Mouse (Mus musculus): ENCODE measurements around the gene Trp53bp2. TPM values are rescaled to one million over a fixed set of nuclear protein-coding genes. Genes with fewer than 3 reads are reported as not detected.

The Trp53bp2 gene
- polyA plus RNA-seq, 1 experiment: 9.8 TPM

DNA sequence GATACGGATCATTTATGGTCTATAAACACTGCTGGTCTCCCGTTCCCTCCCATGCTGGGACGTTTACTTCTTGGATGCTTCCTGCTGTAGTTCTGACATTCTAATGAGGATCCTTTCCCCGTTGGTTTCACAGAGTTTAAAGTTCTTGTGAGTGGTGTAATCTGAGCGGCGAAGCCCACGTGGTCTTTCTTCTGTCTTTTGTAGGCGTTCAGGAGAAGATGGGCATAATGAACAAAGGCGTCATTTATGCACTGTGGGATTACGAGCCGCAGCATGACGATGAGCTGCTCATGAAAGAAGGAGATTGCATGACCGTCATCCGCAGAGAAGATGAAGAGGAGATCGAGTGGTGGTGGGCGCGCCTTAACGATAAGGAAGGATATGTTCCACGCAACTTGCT, 49.6 kb downstream of the Trp53bp2 start:
- no peak for DNase-seq (ENCODE audit: low read depth, low spot score)
- 60% methylated on average over 19 of the region's 19 CpGs for WGBS

DNA sequence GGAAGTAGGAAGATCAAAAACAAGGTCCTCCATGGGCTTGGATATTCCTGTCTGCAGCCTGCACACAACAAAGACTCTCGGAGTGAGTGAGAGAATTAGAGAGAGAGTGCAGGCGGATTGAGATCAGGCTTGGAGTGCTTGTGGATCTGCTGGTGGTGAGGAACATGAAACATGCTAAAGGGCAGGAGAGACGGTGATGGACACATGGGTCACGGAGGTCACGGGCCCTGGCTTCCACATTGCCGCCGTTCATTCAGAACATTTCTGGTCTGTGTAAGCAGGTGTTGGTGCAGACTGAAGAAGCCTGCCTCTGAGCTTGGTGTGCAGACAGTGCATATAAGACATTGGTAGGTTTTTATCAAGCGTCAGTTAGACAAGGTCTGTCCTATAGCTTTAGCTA, 50.5 kb downstream of the Trp53bp2 start:
- WGBS: 92% methylated on average over 8 of the region's 8 CpGs
- DNase-seq (ENCODE audit: low read depth, low spot score): no peak

DNA sequence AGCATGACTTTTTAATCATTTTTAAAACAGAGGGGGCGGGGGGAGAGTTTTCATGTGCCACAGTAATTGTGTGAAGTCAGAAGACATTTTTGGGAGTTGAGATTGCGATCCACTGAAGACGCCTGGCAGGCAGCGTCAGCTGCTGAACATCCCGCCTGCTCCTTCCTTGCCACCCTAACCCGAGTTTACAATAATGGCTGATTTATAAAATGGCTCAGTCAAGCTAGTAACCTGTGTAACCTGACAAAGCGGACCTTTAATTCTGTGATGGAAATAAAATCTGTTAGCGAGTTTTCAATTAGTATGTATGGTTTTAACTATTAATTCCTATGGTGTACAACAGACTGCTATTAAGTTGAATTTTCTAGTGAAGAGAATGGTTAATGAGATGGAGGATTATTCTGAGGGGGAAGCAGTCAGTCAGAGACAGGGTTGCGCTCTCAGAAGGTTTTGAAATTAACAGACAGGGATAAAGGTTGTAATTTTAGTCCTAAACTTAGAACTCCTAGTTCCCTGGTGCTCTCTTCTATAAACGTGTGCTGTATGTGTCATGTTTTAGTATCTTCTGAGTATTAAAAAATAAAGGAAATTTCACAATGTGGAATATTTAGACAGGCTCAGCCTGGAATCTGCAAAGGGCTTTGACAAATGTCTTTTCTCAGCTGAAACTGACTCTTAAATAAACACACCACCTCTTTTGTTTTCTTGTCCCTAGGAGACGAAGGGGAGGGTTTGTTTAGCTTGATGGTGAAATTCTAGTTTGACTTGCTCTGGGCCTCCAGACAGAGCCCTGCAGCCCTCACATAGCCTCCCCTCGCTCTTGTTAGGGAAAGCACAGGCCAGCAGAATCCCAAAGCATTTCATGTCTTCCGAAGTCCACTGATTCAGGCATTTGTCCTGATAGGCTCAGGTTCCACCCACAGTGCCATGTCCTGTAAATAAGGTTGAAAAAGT, 51.6 kb downstream of the Trp53bp2 start:
- no peak for DNase-seq (ENCODE audit: low read depth, low spot score)
- 57% methylated on average over 13 of the region's 13 CpGs for WGBS

DNA sequence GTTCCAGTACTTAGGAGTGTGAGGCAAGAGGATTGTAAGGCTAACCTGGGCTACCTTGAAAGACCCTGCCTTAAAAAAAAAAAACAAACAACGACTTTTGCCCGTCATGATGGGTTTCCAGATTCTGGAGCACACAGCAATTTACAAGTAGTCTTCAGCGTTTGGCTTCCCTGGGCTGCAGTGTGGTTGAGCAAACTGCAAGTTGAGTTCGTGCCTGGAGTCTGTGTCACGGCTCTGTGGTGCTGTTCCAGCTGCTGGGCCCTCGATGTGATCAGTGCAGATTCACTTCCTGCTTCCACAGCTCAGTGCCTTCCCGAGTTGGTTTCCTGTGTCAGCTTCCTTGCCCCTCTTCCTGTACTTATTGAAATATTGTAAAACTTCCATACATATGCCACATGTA, 52.3 kb downstream of the Trp53bp2 start:
- 6% methylated on average over 7 of the region's 7 CpGs for WGBS
- no peak for DNase-seq (ENCODE audit: low read depth, low spot score)

DNA sequence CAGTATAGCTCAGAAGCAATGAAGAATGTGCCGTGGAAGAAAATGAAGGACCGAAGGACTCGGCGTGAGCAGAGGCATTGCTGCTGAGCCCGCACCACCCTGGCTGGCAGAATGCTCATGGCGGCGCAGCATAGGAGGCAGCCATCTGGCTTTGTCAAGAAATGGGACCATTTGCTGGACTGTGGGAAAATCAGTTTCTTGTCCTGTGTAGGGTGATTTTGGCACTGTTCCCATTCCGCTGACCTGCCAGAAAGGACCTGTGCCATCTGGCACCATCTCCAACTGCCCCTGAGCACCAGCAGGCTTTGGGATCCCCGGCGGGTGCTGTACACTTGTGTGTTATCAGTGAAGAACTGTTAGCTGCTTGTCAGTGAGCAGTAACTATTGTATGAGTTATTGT, 52.8 kb downstream of the Trp53bp2 start:
- WGBS: 71% methylated on average over 10 of the region's 10 CpGs
- no peak for DNase-seq (ENCODE audit: low read depth, low spot score)

DNA sequence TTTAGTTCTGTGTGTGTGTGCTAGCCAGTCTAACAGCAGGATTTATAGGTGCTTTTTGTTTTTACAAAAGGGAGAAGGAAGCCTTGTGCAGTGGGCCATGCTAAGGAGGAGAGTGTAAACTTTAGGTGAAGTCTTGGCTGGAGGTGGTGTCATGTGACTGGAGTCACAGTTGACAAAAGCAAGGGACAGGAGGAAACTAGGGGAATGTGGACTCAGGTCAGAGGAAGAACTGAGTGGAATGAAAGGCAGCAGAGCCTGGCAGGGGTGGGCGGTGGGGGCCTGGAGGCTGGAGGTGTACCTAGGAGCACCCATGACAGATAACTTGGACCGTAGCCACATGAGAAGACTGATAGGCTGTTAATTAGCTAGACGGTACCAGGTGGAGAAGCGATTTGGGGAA, 56.3 kb downstream of the Trp53bp2 start:
- no peak for DNase-seq (ENCODE audit: low read depth, low spot score)

DNA sequence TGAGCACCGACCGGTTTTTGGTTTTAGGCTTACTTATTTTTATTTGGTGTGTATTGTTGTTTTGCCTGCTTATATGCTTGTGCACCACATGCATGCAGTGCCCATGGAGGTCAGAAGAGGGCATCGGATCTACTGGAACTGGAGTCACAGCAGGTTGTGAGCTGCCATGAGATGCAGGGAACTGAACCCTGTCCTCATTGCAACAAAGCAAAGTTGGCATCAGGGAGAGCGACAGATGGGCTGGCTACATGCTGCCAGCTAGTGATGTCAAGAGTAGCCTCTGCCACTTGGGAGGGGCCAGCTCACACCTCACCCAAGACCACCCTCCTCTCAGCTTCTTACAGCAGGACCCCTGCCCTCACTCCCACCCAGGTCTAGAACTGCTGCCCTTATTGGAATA, 57.0 kb downstream of the Trp53bp2 start:
- 87% methylated on average over 4 of the region's 4 CpGs for WGBS
- no peak for DNase-seq (ENCODE audit: low read depth, low spot score)

More for the DNA sequence above, 56.3 kb downstream of the Trp53bp2 start:
- WGBS: 35% methylated on average over 4 of the region's 4 CpGs

DNA sequence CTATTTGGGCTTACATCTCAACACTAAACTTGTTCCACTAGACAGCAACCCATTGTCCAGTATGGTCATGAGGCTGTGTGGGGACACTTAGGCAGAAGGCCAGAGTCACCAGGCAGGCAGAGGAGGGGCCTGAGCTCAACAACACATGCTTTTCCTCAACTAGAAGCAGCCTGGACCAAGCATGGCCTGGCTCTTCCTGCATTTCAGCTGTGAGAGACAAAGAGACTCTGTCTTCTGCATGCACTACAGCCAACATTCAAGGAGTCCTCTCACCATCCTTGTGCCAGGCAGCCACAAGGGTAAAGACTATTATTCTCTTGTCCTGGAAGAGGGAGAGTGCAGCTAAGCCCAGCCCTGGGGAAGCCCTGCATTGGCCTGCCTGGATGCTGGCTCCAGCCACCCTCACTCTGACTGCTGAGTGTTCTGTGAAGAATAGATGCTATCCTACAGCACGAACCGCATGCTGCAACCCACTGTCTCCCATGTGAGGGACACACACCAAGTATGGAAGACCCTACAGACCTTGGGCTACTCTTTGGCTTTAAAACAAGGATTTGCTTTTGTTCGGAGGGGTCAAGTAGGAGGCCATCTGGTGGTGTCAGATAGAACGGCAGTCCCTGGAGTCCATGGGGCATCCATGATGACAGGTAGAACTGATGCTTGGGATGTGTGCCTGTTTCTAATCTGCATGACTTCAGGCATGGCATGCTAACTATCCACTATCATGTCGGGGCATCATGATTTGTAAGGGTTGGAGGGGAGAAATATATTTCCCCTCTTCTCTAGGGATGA, 66.2 kb downstream of the Trp53bp2 start:
- DNase-seq (ENCODE audit: low read depth, low spot score): no peak
- 83% methylated on average over 5 of the region's 5 CpGs for WGBS

DNA sequence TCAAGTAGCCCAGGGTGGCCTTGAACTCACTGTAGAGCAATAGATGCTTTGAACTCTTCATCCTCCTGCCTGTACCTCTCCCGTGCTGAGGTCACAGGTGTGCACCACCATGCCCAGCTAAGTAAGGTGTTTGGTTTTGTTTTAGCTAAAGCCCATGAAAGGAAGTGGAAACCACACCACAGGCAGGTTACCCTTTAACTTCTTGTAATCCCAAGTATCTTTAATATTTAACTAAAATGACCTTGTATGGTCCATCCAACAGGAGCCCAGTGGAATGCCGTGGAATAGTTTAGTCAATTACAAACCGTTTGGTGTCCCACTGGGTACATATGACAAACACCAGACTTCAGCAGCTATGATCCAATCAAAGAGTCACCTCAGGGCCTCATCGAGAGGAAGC, 70.0 kb downstream of the Trp53bp2 start:
- DNase-seq (ENCODE audit: low read depth, low spot score): no peak
- WGBS: 27% methylated on average over 4 of the region's 4 CpGs

DNA sequence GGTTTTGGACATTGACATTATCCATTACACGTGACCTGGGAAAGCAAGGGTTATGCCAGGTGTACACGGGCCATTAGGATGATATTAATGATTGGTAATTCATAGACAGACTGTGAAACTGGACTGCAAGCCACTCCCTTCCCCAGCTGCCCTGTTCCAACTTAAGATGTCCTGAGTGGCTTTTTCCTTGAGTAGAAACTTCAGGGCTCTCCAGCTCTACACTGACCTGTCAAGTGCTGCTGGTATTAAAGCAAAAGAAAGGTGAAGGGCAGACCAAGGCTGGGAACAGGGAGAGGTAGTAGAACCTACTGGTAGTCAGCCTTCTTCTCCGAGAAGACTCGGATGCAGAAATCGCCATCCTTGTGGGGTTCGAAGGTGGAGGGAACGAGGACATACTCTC, 72.2 kb downstream of the Trp53bp2 start:
- no peak for DNase-seq (ENCODE audit: low read depth, low spot score)
- WGBS: 96% methylated on average over 7 of the region's 7 CpGs

DNA sequence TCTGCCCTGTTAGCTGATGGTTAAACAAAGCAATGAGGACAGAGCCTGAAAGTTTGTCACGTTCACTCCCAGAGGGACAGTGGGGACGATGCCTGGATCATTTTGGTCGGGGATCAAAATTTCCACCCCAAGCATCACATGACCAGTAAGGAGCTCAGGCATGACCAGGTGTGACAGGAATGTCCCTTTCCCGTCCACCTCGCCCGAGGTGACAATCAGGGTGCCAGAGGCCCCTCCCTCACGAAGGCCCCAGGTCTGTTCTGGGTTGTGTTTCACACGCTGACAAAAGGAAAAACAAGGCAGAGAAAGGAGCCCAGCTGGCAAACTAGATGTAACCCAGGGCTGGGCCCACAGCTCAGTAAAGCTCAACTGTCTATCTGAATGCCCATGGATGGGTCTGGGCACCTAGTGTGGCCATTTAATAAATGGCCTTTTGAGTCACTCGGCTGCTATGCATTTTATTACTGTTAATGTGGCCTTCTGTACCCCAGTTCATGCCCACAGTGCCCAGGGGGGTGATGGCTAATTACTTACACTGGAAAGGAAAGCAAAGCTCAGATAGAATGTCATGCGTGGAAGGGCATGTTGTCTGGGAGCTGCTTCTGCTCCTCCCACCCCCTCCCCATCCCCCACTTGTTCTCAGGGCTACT, 72.8 kb downstream of the Trp53bp2 start:
- WGBS: 87% methylated on average over 10 of the region's 10 CpGs
- DNase-seq (ENCODE audit: low read depth, low spot score): no peak

DNA sequence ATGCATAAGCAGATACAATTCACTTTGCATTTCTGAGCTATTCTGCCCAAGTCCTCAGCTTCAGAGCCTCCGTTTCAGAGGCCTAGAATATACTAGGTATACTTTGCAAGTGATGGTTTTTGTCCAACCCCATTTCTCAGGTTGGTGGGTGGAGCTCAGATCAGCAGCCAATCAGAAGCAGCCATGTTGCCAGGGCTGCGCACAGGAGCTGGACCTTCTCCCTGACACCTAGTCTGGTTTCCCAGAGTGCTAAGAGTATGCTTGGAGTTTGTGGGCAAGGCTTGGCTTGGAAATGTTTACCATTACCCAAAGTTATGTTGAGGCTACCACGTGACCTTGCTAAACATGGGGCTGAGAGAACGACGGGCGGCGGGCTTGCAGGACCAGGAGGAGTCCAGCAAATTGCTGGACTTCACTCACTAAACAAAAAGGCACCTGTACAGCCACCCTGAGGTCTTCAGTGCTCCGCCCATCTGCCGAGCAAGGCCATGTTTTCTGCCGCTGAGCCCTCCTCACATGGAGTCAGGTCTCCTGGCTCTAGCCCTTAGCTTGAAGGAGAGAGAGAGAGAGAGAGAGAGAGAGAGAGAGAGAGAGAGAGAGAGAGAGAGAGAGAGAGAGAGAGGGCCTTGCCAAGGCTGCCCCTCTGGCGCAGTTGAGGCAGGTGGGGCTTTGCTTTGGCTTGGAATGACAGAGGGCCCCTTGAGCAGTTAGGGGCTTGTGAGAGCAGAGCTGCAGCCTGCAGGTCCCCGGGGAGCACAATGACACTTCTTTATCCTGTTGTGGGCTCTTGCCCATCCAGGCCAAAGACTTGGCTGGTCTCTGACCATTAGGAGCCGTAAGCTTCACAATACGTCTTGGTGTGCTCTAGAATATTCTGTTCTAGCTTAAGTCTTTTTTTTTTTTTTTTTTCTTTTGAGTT, 74.3 kb downstream of the Trp53bp2 start:
- no peak for DNase-seq (ENCODE audit: low read depth, low spot score)
- WGBS: 89% methylated on average over 14 of the region's 14 CpGs

DNA sequence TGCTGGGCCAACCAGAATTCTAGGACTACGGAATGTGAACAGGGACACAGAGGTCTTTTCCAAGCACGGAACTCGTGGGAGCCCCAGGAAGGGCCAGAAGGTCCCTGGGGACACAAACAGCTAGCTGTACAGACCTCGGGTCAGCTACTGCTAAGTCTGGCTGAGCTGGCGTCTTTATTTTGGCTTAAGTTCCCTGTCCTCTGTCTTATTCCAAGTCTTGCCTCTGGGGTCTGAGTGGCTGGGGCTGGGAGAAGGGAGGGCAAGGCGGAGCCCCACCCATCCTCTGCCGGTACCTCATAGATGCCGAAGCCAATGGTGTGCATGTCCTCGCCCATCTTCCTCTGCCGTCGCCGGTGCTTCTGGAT, 74.9 kb downstream of the Trp53bp2 start:
- no peak for DNase-seq (ENCODE audit: low read depth, low spot score)
- WGBS: 86% methylated on average over 12 of the region's 12 CpGs

DNA sequence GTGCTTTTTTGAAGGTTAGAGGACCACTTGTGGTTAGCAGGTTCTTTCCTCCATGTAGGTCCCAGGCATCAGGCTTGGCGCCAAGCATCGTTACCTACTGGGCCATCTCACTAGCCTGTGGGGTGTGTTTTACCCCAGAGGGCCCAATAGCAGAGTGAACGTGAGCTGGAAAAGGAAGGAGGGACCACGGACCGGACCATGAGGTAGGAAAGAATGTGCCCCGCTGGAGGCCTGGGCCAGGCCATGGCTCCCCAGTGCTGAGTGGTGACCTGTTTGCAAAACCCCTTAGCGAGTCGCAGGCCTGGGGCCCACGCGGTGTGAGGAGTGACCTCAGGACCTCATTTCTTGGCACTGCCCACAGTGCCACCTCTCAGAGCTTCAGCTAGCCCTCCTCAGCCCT, 79.5 kb downstream of the Trp53bp2 start:
- DNase-seq (ENCODE audit: low read depth, low spot score): no peak
- 93% methylated on average over 10 of the region's 10 CpGs for WGBS

DNA sequence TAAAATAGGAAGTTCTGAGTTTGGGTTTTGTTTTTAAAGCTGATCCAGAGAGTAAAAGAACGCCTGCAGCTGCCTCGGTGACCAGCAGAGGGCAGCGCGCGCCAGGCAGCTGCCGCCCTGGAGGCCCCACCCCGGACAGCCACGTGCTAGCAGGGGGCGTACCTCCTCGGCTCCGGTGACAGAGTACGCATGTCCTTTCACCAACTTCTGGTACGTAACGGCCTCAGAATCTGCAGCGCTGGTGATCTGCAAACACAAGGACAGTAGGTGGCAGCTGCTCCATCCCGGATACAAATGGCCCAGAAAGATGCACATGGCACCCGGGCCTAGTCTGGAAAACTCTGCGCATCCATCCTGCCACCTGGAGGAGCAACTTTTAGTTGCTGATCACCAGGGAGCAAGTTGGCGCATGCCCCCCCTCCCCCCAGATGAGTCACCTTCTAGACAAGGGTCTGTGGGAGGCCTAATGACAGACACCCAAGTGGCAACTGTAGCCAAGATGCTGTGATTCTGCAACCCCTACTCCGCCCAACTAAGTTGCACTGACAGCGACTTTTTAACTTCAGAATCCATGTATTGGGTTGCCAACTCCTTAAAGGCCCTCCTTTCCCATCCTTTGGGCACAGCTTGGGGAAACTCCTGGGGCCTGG, 81.0 kb downstream of the Trp53bp2 start:
- no peak for DNase-seq (ENCODE audit: low read depth, low spot score)
- 10% methylated on average over 21 of the region's 21 CpGs for WGBS

DNA sequence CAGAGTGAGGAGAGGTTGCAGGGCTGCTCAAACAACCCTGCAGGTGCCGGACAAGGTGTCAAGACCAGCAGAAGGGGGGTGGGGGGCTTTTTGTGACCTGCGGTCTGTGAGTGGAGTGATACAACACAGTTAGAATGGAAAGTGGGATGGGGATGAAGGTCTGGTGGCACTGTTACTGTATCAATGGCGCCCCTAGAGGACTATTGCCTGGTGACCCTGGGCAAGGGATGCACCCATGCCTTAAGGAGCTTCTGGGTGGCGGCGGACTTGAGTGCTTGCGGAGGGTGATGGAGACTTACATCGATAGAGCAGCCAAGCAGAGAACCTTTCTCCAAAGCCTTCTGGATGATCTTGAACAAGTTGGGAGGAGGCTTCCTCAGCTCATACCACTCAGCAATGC, 81.6 kb downstream of the Trp53bp2 start:
- DNase-seq (ENCODE audit: low read depth, low spot score): no peak
- WGBS: 83% methylated on average over 7 of the region's 7 CpGs

DNA sequence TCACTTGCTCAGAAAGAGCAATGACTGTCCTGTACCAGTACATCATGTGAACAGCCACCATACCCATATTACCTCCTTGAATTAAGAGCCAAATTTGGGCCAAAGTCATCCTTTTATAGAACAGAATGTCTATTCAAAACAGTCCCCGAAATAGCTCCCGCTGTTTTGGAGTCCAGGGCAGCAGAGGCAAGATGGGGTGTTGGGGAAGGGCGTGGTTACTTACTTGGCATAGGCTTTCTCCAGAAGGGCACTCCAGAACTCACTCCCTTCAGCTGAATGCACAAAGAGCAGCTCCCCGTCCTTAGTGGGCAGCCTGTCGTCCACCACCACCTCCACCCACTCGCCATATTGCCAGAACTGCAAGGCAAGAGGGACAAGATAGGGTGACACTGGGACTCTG, 82.9 kb downstream of the Trp53bp2 start:
- no peak for DNase-seq (ENCODE audit: low read depth, low spot score)
- 75% methylated on average over 6 of the region's 6 CpGs for WGBS

DNA sequence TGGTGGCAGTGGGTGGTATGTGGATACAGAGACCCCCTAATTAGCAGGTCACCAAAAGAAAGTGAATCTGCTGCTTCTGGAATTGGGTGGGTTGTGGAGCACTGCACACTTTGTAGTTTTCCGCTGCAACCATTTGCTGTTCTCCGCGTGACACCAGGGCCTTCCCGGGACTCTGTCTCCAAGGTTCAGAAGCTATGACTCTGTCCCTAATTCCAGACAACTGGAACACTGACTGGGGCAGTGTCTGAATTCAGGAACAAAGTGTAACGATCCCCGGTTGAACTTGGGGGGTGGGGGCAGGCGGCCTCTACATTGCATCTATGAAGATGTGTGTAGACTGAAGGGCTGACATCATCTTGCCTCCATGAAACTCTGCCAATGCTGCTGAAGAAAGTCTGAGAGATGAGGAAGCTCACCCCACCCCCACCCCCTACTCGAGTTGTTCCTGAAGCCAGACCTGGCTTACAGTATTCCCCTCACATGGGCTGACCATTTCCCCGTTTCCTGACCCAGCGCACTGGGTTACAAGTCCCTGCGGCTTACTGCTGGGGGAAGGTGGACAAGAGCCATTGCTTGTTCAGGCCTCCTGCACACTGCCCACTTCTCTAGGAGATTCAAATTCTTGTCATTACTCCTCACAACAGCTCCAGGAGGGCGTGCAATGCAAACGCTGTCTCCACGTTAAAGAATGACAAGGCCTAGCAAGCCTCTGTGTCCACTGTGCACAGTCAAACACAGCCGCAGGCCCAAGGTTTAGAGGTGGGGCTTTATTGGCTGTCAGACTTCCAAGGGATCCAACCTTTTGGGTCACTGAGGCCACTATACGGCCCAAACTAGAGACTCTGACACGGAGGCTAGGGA, 85.5 kb downstream of the Trp53bp2 start:
- no peak for DNase-seq (ENCODE audit: low read depth, low spot score)
- WGBS: 62% methylated on average over 17 of the region's 17 CpGs
